Mouse (Mus musculus) ES-Bruce4 (cell line): ENCODE results near the gene Aim2. TPM values are rescaled to one million over a fixed set of nuclear protein-coding genes. Genes with fewer than 3 reads are reported as not detected.

Experiments
- H3K27ac ChIP-seq: 2 replicates; pipeline ENCODE4 v1.5.1; 2012; ENCODE audit warnings: low read length, inconsistent platforms; ENCODE audit not compliant: insufficient read depth
- H3K27me3 ChIP-seq: 2 replicates; pipeline ENCODE4 v1.6.1; 2012; ENCODE audit warnings: mild to moderate bottlenecking, low read length, inconsistent platforms; ENCODE audit not compliant: control insufficient read depth, poor library complexity, insufficient read depth, severe bottlenecking
- H3K36me3 ChIP-seq: 2 replicates; pipeline ENCODE4 v1.6.1; 2012; ENCODE audit warnings: inconsistent platforms, mild to moderate bottlenecking, low read length, moderate library complexity; ENCODE audit not compliant: control insufficient read depth, poor library complexity, insufficient read depth, severe bottlenecking
- H3K4me1 ChIP-seq: one replicate; pipeline ENCODE4 v1.8.1; 2011; ENCODE audit warnings: low read length; ENCODE audit not compliant: control insufficient read depth, insufficient read depth
- H3K4me3 ChIP-seq: 2 replicates; pipeline ENCODE4 v1.5.1; 2011; ENCODE audit warnings: low read depth, mild to moderate bottlenecking, low read length
- H3K9ac ChIP-seq: 2 replicates; pipeline ENCODE4 v1.6.1; 2012; ENCODE audit warnings: low read depth, mild to moderate bottlenecking, inconsistent platforms; ENCODE audit not compliant: poor library complexity, severe bottlenecking
- H3K9me3 ChIP-seq: replicated peaks from 2 replicates; pipeline ENCODE4 v1.6.1; 2012; ENCODE audit warnings: mild to moderate bottlenecking, low read length, inconsistent platforms; ENCODE audit not compliant: control insufficient read depth, poor library complexity, insufficient read depth, severe bottlenecking
- CTCF ChIP-seq: IDR thresholded peaks from one replicate; pipeline ENCODE4 v1.8.1; 2011; ENCODE audit warnings: low read depth, low read length
- EP300 ChIP-seq: IDR thresholded peaks from 2 replicates; pipeline ENCODE4 v1.6.1; 2011; ENCODE audit warnings: low read depth, low read length; ENCODE audit not compliant: insufficient read depth
- POLR2A ChIP-seq: IDR thresholded peaks from one replicate; pipeline ENCODE4 v1.8.1; 2011; ENCODE audit warnings: low read length; ENCODE audit not compliant: insufficient read depth
- polyA plus RNA-seq: library from polyadenylated mRNA; stranded (reverse); fragments of >200 nt; gene quantifications from 2 replicates; pipeline ENCODE4 v1.2.4, GENCODE M21; 2011; ENCODE audit warnings: low read depth; ENCODE audit not compliant: missing spikeins, insufficient read depth, insufficient read length

Aim2 gene
- polyA plus RNA-seq, 1 experiment = 49.8 TPM

DNA sequence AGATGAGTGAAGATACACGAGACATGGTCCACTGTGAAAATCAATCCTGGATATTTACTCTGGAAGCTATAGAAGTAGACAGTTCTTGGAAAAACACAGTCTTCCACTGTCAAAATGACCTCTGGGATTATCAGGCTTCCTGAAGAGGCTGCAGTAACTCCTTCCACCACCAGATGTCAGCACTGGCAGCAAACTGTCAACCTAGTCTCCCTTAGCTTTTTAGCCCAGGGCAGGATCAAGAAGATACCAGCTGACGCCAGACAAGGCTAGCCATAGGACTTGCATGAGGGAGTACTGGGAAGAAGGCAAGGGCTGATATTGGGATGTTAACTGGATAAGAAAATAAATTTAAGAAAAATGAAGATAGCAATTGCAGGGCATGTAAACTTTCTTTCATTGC is 11.1 kb upstream of the Aim2 start:
- H3K27ac ChIP-seq = no peak overlapping the region
- no peaks in the 10 kb centered on the region for H3K27me3 ChIP-seq
- H3K4me3 ChIP-seq = no peak overlapping the region
- H3K9me3 ChIP-seq = no peaks in the 10 kb centered on the region
- TF ChIP-seq POLR2A = no peak
- peak; percentile 71 for TF ChIP-seq CTCF
- H3K9ac ChIP-seq = no peak overlapping the region
- no peaks in the 10 kb centered on the region for H3K36me3 ChIP-seq
- no peaks in the 10 kb centered on the region for H3K4me1 ChIP-seq

DNA sequence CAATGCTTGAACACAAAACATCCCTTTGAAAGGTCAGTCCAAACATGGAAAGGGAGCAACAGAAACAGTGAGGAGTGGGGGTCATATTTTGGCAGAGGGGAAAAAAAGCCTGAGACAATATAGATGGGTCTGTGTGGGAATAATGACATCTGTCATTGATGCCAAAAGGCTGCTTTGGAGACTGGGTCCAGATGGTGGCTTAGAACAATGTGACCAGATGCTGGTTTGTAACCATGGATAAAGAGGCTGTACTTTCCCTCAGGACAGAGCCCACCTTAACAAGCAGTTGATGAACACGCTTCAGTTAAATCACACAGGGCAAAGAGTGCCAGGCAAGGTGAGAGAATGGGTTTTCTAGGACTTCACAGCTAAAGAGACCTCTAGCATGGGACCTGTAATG is 8.3 kb upstream of the Aim2 start:
- no peaks in the 10 kb centered on the region for H3K4me1 ChIP-seq
- no peak overlapping the region for H3K4me3 ChIP-seq
- H3K27me3 ChIP-seq = no peaks in the 10 kb centered on the region
- H3K9me3 ChIP-seq = no peaks in the 10 kb centered on the region
- no peak overlapping the region for H3K27ac ChIP-seq
- no peaks in the 10 kb centered on the region for H3K36me3 ChIP-seq
- H3K9ac ChIP-seq = no peak overlapping the region
- no peak for TF ChIP-seq EP300

- Histone ChIP-seq H3K27ac (no peak overlapping the region), H3K4me1 (no peaks in the 10 kb centered on the region), H3K4me3 (no peak overlapping the region), H3K9ac (no peak overlapping the region), H3K27me3 (no peaks in the 10 kb centered on the region), H3K9me3 (no peaks in the 10 kb centered on the region), H3K36me3 (no peaks in the 10 kb centered on the region)
- TF ChIP-seq EP300 = no peak
- TF ChIP-seq CTCF = no peak
- TF ChIP-seq POLR2A = no peak
Observed at GRCm38 (mm10) chr1:173343934-173344333, 6.7 kb upstream of the Aim2 start.

DNA sequence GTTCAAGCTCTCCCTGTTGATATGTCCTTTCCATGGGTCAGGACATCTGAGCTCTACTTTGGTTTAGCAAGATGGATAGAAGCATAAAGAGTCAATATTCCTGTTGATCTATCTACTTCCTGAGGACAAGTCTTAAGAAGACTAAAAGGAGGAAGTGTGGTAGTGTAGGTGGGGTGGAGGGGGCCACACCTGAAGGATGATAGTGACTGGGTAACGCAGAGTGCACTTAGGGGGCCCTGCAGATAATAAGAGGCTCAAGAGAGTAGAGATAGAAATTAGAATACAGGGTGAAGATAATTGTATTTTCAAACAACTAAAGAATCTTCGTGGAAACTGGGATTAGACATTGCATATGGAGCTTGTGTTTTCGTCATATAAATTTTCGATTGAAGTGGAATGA is 5.6 kb upstream of the Aim2 start:
- TF ChIP-seq CTCF (no peak), POLR2A (no peak), EP300 (no peak)

GRCm38 (mm10) chr1:173348527-173348926 is 2.2 kb upstream of the Aim2 start:
- Histone ChIP-seq H3K9ac (no peak overlapping the region), H3K36me3 (no peaks in the 10 kb centered on the region), H3K4me3 (no peak overlapping the region), H3K27ac (peak overlapping the region; percentile 61), H3K9me3 (no peaks in the 10 kb centered on the region), H3K27me3 (no peaks in the 10 kb centered on the region), H3K4me1 (peaks cover 2% of the 10 kb centered on the region)
- TF ChIP-seq CTCF (no peak), POLR2A (no peak), EP300 (no peak)

More for the DNA sequence above, 5.6 kb upstream of the Aim2 start:
- no peaks in the 10 kb centered on the region for H3K36me3 ChIP-seq
- H3K9ac ChIP-seq = no peak overlapping the region
- no peaks in the 10 kb centered on the region for H3K9me3 ChIP-seq
- peaks cover 2% of the 10 kb centered on the region for H3K4me1 ChIP-seq
- H3K27me3 ChIP-seq = no peaks in the 10 kb centered on the region
- no peak overlapping the region for H3K4me3 ChIP-seq
- H3K27ac ChIP-seq = no peak overlapping the region

- 0 out of 2 replicates have a peak overlapping the region, but pooled peaks have one; percentile 49 for H3K27ac ChIP-seq
- TF ChIP-seq POLR2A (no peak), EP300 (no peak), CTCF (no peak)
- H3K27me3 ChIP-seq = no peaks in the 10 kb centered on the region
- H3K36me3 ChIP-seq = no peaks in the 10 kb centered on the region
- no peak overlapping the region for H3K4me3 ChIP-seq
- H3K9me3 ChIP-seq = no peaks in the 10 kb centered on the region
- peaks cover 2% of the 10 kb centered on the region for H3K4me1 ChIP-seq
- H3K9ac ChIP-seq = no peak overlapping the region
Observed at GRCm38 (mm10) chr1:173349192-173349591, 1.5 kb upstream of the Aim2 start.

DNA sequence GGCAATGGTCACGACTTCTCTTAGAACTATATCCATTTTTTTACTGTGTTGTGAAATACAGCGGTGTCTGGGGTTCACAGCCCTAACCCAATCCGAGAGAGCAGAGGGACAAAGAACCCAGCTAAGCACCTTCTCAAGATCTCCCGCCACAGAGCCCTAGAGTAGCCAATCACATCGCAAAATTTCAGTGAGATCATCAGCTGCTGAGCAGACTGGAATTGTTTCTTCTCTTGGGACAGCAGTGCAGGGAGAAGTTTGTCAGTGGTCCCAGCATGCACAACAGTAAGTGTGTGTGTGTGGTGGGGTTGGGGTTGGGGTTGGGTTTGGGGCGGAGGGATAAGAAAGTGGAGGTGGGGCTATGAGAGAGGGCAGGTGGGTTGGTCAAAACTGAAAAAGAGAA is 733 bp upstream of the Aim2 start:
- Histone ChIP-seq H3K4me3 (no peak overlapping the region), H3K27me3 (no peaks in the 10 kb centered on the region), H3K9me3 (no peaks in the 10 kb centered on the region), H3K4me1 (peaks cover 2% of the 10 kb centered on the region), H3K27ac (no peak overlapping the region), H3K9ac (no peak overlapping the region), H3K36me3 (no peaks in the 10 kb centered on the region)
- TF ChIP-seq POLR2A = no peak
- no peak for TF ChIP-seq EP300
- no peak for TF ChIP-seq CTCF
